Mouse (Mus musculus): Measurements from ENCODE around the gene 4933405O20Rik. TPM values are rescaled to one million over a fixed set of nuclear protein-coding genes. Genes with fewer than 3 reads are reported as not detected.

Gene 4933405O20Rik
- total and polyA plus RNA-seq, 3 experiments, result 0.22 TPM; not detected in 2

- Histone ChIP-seq H3K27me3 (ENCODE audit: insufficient read depth, low read length) (no peaks in the 10 kb centered on the region), H3K36me3 (replicated peaks) (no peaks in the 10 kb centered on the region), H3K9me3 (replicated peaks) (no peaks in the 10 kb centered on the region; the same call in 1 of the 2 replicates), H3K4me3 (ENCODE audit: low read depth, low read length) (no peak overlapping the region), H3K4me1 (ENCODE audit: insufficient read depth, low read depth, low read length) (no peaks in the 10 kb centered on the region)
- TF ChIP-seq CTCF (IDR thresholded peaks at IDR 0.05; ENCODE audit: low read depth, low read length) (no peak), GATA1 (IDR thresholded peaks at IDR 0.05; ENCODE audit: borderline replicate concordance, low read length) (no peak), POLR2AphosphoS5 (IDR thresholded peaks at IDR 0.05; ENCODE audit: insufficient replicate concordance, low read depth, low read length) (no peak), TAL1 (conservative IDR thresholded peaks at IDR 0.05; ENCODE audit: low read depth, low read length) (no peak), GATA2 (IDR thresholded peaks at IDR 0.05; ENCODE audit: borderline replicate concordance, low read depth, low read length) (no peak)
- DNase-seq (ENCODE audit: low spot score) (no peak), ATAC-seq (ENCODE audit: extremely low read depth, insufficient number of reproducible peaks, low FRiP score, poor library complexity, severe bottlenecking) (no peak)
These were observed 15.1 kb downstream of the 4933405O20Rik start for GRCm38 (mm10) chr7:50614101-50614500.

- ATAC-seq (ENCODE audit: extremely low read depth, insufficient number of reproducible peaks, low FRiP score, poor library complexity, severe bottlenecking) (no peak), DNase-seq (ENCODE audit: low spot score) (no peak)
- Histone ChIP-seq H3K36me3 (replicated peaks) (no peaks in the 10 kb centered on the region), H3K4me1 (ENCODE audit: insufficient read depth, low read depth, low read length) (no peaks in the 10 kb centered on the region), H3K9me3 (replicated peaks) (no peaks in the 10 kb centered on the region), H3K4me3 (ENCODE audit: low read depth, low read length) (no peak overlapping the region), H3K27me3 (ENCODE audit: insufficient read depth, low read length) (no peaks in the 10 kb centered on the region)
- TF ChIP-seq GATA1 (IDR thresholded peaks at IDR 0.05; ENCODE audit: borderline replicate concordance, low read length) (no peak), POLR2AphosphoS5 (IDR thresholded peaks at IDR 0.05; ENCODE audit: insufficient replicate concordance, low read depth, low read length) (no peak), GATA2 (IDR thresholded peaks at IDR 0.05; ENCODE audit: borderline replicate concordance, low read depth, low read length) (no peak), TAL1 (conservative IDR thresholded peaks at IDR 0.05; ENCODE audit: low read depth, low read length) (no peak), CTCF (IDR thresholded peaks at IDR 0.05; ENCODE audit: low read depth, low read length) (no peak)
These were observed 30.2 kb downstream of the 4933405O20Rik start for GRCm38 (mm10) chr7:50629186-50629585.

GRCm38 (mm10) chr7:50633147-50633546 is 34.2 kb downstream of the 4933405O20Rik start:
- TF ChIP-seq CTCF (IDR thresholded peaks at IDR 0.05; ENCODE audit: low read depth, low read length) (no peak), POLR2AphosphoS5 (IDR thresholded peaks at IDR 0.05; ENCODE audit: insufficient replicate concordance, low read depth, low read length) (no peak), GATA1 (IDR thresholded peaks at IDR 0.05; ENCODE audit: borderline replicate concordance, low read length) (no peak), TAL1 (conservative IDR thresholded peaks at IDR 0.05; ENCODE audit: low read depth, low read length) (no peak), GATA2 (IDR thresholded peaks at IDR 0.05; ENCODE audit: borderline replicate concordance, low read depth, low read length) (no peak)
- Histone ChIP-seq H3K36me3 (replicated peaks) (no peaks in the 10 kb centered on the region), H3K4me3 (ENCODE audit: low read depth, low read length) (no peak overlapping the region), H3K4me1 (ENCODE audit: insufficient read depth, low read depth, low read length) (no peaks in the 10 kb centered on the region), H3K9me3 (replicated peaks) (0 out of 2 replicates have a peak, but pooled peaks cover 2% of the 10 kb centered on the region), H3K27me3 (ENCODE audit: insufficient read depth, low read length) (no peaks in the 10 kb centered on the region)
- DNase-seq (ENCODE audit: low spot score) (no peak), ATAC-seq (ENCODE audit: extremely low read depth, insufficient number of reproducible peaks, low FRiP score, poor library complexity, severe bottlenecking) (no peak)

All from G1E (cell line).